Mouse (Mus musculus): Measurements from ENCODE around the gene Rhbdd2. TPM values are rescaled to one million over a fixed set of nuclear protein-coding genes. Genes with fewer than 3 reads are reported as not detected.
"Not testable (repeated sequence)": the region's sequence is repeated elsewhere in the genome, so short reads cannot be mapped to it uniquely, and the experiment has no call there.

The Rhbdd2 gene
- total RNA-seq (2014; rRNA removed) (8.5 and 9.7 TPM in 2 replicates), polyA plus RNA-seq (2012; rRNA removed) (17.0 and 20.9 TPM in 2 replicates)

GRCm38 (mm10) chr5:135632117-135632796, at the start of gene Rhbdd2:
Gene Rhbdd2, plus strand, starts transcription at chr5:135632618.
- peaks cover 3% of the 10 kb centered on the region; the same call in 1 of the 2 replicates for H3K36me3 ChIP-seq (ENCODE audit: control insufficient read depth, insufficient read depth, low read length)
- peak within 1 kb of the TSS; percentile 89 for H3K9ac ChIP-seq (ENCODE audit: low read depth, low read length)
- 13% methylated on average over 30 of the region's 30 CpGs for WGBS
- TF ChIP-seq CTCF (IDR thresholded peaks at IDR 0.05; ENCODE audit: low read depth, low read length), result peak; percentile 57
- 0 out of 2 replicates have a peak, but pooled peaks have one; percentile 14 for TF ChIP-seq POLR2A (IDR thresholded peaks at IDR 0.05; ENCODE audit: extremely low read depth, insufficient read depth, low read length)
- H3K27me3 ChIP-seq (ENCODE audit: control insufficient read depth, insufficient read depth, low read length), result no peaks in the 10 kb centered on the region
- H3K4me3 ChIP-seq (ENCODE audit: insufficient read depth, low read depth, low read length), result peak within 1 kb of the TSS; percentile 86
- H3K4me1 ChIP-seq (ENCODE audit: control insufficient read depth, insufficient read depth, low read length), result peaks cover 2% of the 10 kb centered on the region; the same call in 1 of the 2 replicates
- H3K27ac ChIP-seq (replicated peaks; ENCODE audit: insufficient read depth, low read depth, low read length), result peak within 1 kb of the TSS; percentile 62
- H3K79me2 ChIP-seq (ENCODE audit: control insufficient read depth, insufficient read depth, low read length), result peaks cover 18% of the 10 kb centered on the region; the same call in 1 of the 2 replicates
- DNase-seq (ENCODE audit: extremely low read depth, low read depth, low spot score), result peak; percentile 89

- Histone ChIP-seq H3K27me3 (ENCODE audit: control insufficient read depth, insufficient read depth, low read length) (no peaks in the 10 kb centered on the region), H3K79me2 (ENCODE audit: control insufficient read depth, insufficient read depth, low read length) (no peaks in the 10 kb centered on the region), H3K27ac (replicated peaks; ENCODE audit: insufficient read depth, low read depth, low read length) (no peak overlapping the region), H3K36me3 (ENCODE audit: control insufficient read depth, insufficient read depth, low read length) (no peaks in the 10 kb centered on the region), H3K4me1 (ENCODE audit: control insufficient read depth, insufficient read depth, low read length) (no peaks in the 10 kb centered on the region), H3K9ac (ENCODE audit: low read depth, low read length) (no peak overlapping the region), H3K4me3 (ENCODE audit: insufficient read depth, low read depth, low read length) (no peak overlapping the region)
- DNase-seq (ENCODE audit: extremely low read depth, low read depth, low spot score), result no peak
- 88% methylated on average over 8 of the region's 8 CpGs for WGBS
- no peak for TF ChIP-seq POLR2A (IDR thresholded peaks at IDR 0.05; ENCODE audit: extremely low read depth, insufficient read depth, low read length)
- no peak for TF ChIP-seq CTCF (IDR thresholded peaks at IDR 0.05; ENCODE audit: low read depth, low read length)
Measured at GRCm38 (mm10) chr5:135585691-135586090, 46.7 kb upstream of the Rhbdd2 start.

GRCm38 (mm10) chr5:135587764-135588163, 44.7 kb upstream of the Rhbdd2 start:
- Histone ChIP-seq H3K4me3 (ENCODE audit: insufficient read depth, low read depth, low read length) (no peak overlapping the region), H3K27me3 (ENCODE audit: control insufficient read depth, insufficient read depth, low read length) (0 out of 2 replicates have a peak, but pooled peaks cover 2% of the 10 kb centered on the region), H3K79me2 (ENCODE audit: control insufficient read depth, insufficient read depth, low read length) (no peaks in the 10 kb centered on the region), H3K27ac (replicated peaks; ENCODE audit: insufficient read depth, low read depth, low read length) (no peak overlapping the region), H3K9ac (ENCODE audit: low read depth, low read length) (no peak overlapping the region), H3K4me1 (ENCODE audit: control insufficient read depth, insufficient read depth, low read length) (no peaks in the 10 kb centered on the region), H3K36me3 (ENCODE audit: control insufficient read depth, insufficient read depth, low read length) (no peaks in the 10 kb centered on the region)
- 84% methylated on average over 4 of the region's 4 CpGs for WGBS
- TF ChIP-seq POLR2A (IDR thresholded peaks at IDR 0.05; ENCODE audit: extremely low read depth, insufficient read depth, low read length) (no peak), CTCF (IDR thresholded peaks at IDR 0.05; ENCODE audit: low read depth, low read length) (no peak)
- no peak for DNase-seq (ENCODE audit: extremely low read depth, low read depth, low spot score)

GRCm38 (mm10) chr5:135589996-135590784, 42.2 kb upstream of the Rhbdd2 start:
- no peak for DNase-seq (ENCODE audit: extremely low read depth, low read depth, low spot score)
- H3K27ac ChIP-seq (replicated peaks; ENCODE audit: insufficient read depth, low read depth, low read length), result no peak overlapping the region
- no peaks in the 10 kb centered on the region for H3K79me2 ChIP-seq (ENCODE audit: control insufficient read depth, insufficient read depth, low read length)
- 75% methylated on average over 12 of the region's 12 CpGs for WGBS
- no peaks in the 10 kb centered on the region for H3K36me3 ChIP-seq (ENCODE audit: control insufficient read depth, insufficient read depth, low read length)
- H3K4me1 ChIP-seq (ENCODE audit: control insufficient read depth, insufficient read depth, low read length), result no peaks in the 10 kb centered on the region
- no peak overlapping the region for H3K9ac ChIP-seq (ENCODE audit: low read depth, low read length)
- TF ChIP-seq CTCF (IDR thresholded peaks at IDR 0.05; ENCODE audit: low read depth, low read length) (no peak), POLR2A (IDR thresholded peaks at IDR 0.05; ENCODE audit: extremely low read depth, insufficient read depth, low read length) (no peak)
- H3K27me3 ChIP-seq (ENCODE audit: control insufficient read depth, insufficient read depth, low read length), result 0 out of 2 replicates have a peak, but pooled peaks cover 2% of the 10 kb centered on the region
- no peak overlapping the region for H3K4me3 ChIP-seq (ENCODE audit: insufficient read depth, low read depth, low read length)

GRCm38 (mm10) chr5:135604643-135605042, 27.8 kb upstream of the Rhbdd2 start:
- not testable (repeated sequence) for H3K4me3 ChIP-seq (ENCODE audit: insufficient read depth, low read depth, low read length); H3K79me2 ChIP-seq (ENCODE audit: control insufficient read depth, insufficient read depth, low read length); H3K27ac ChIP-seq (replicated peaks; ENCODE audit: insufficient read depth, low read depth, low read length); H3K36me3 ChIP-seq (ENCODE audit: control insufficient read depth, insufficient read depth, low read length); H3K9ac ChIP-seq (ENCODE audit: low read depth, low read length); DNase-seq (ENCODE audit: extremely low read depth, low read depth, low spot score); H3K27me3 ChIP-seq (ENCODE audit: control insufficient read depth, insufficient read depth, low read length); H3K4me1 ChIP-seq (ENCODE audit: control insufficient read depth, insufficient read depth, low read length)
- WGBS, result no CpG with 5 or more reads among the region's 1 CpGs

- H3K79me2 ChIP-seq (ENCODE audit: control insufficient read depth, insufficient read depth, low read length); H3K4me1 ChIP-seq (ENCODE audit: control insufficient read depth, insufficient read depth, low read length); DNase-seq (ENCODE audit: extremely low read depth, low read depth, low spot score); H3K27ac ChIP-seq (replicated peaks; ENCODE audit: insufficient read depth, low read depth, low read length); H3K9ac ChIP-seq (ENCODE audit: low read depth, low read length); H3K36me3 ChIP-seq (ENCODE audit: control insufficient read depth, insufficient read depth, low read length); H3K4me3 ChIP-seq (ENCODE audit: insufficient read depth, low read depth, low read length); H3K27me3 ChIP-seq (ENCODE audit: control insufficient read depth, insufficient read depth, low read length): not testable (repeated sequence)
- WGBS, result no CpG with 5 or more reads among the region's 1 CpGs
Measured at GRCm38 (mm10) chr5:135606717-135607116, 25.7 kb upstream of the Rhbdd2 start.

Measured in liver, adult 2 months (tissue).